Mouse (Mus musculus): ENCODE data around the gene Fxyd2. TPM values are rescaled to one million over a fixed set of nuclear protein-coding genes. Genes with fewer than 3 reads are reported as not detected.

Gene Fxyd2
- polyA plus RNA-seq, 1 experiment from 2014 or later = 2.3 TPM

Other genes with a start within 250 kb of the Fxyd2 start
- 0.18 and 0.22 TPM in 2 replicates for gene BC049352, start 217.7 kb upstream of the Fxyd2 start, polyA plus RNA-seq (2016; fragmentation: Nextera tagmentation; extraction: Ambion mirVana)
- gene Tmprss4, start 195.6 kb upstream of the Fxyd2 start, polyA plus RNA-seq (2016; fragmentation: Nextera tagmentation; extraction: Ambion mirVana) = 0.11 and 0.47 TPM in 2 replicates
- 0.54 and 0.63 TPM in 2 replicates for gene Il10ra, start 130.5 kb upstream of the Fxyd2 start, polyA plus RNA-seq (2016; fragmentation: Nextera tagmentation; extraction: Ambion mirVana)
- gene Tmprss13, start 80.6 kb upstream of the Fxyd2 start, polyA plus RNA-seq (2016; fragmentation: Nextera tagmentation; extraction: Ambion mirVana) = 0.08 TPM in 1 of 2 replicates, not detected in the other
- 206 TPM in 2 replicates for gene Fxyd6, start 29.5 kb upstream of the Fxyd2 start, polyA plus RNA-seq (2016; fragmentation: Nextera tagmentation; extraction: Ambion mirVana)
- 7.0 and 8.9 TPM in 2 replicates for gene Dscaml1, start 27.0 kb downstream of the Fxyd2 start, polyA plus RNA-seq (2016; fragmentation: Nextera tagmentation; extraction: Ambion mirVana)

Measured in forebrain, embryonic 12.5 days (tissue).